Mouse (Mus musculus): ENCODE data around the gene Grm1.

DNA sequence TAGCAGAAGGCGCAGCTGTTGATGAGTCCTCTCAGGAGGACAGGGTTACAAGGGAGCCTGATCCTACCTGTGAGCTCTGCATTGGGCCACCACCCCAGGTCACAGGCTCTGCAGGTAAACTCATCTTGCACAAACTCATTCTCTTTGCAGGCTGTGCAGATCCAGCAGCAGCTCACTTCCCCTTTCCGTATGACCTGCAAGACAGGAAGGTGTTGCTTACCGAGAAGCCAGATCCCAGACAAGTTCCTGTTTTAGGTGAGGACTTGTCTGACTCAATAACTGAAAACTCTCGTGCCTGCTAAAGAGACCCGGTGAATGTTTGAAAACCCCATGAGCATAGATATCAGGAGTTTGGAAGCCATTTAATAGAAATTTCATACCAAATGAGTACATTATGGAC lies 349.1 kb downstream of the Grm1 start:
- TF ChIP-seq CTCF (IDR thresholded peaks at IDR 0.05; ENCODE audit: low read depth) (no peak), EP300 (IDR thresholded peaks at IDR 0.05; ENCODE audit: low read depth) (no peak)
